In the genomic region with DNA sequence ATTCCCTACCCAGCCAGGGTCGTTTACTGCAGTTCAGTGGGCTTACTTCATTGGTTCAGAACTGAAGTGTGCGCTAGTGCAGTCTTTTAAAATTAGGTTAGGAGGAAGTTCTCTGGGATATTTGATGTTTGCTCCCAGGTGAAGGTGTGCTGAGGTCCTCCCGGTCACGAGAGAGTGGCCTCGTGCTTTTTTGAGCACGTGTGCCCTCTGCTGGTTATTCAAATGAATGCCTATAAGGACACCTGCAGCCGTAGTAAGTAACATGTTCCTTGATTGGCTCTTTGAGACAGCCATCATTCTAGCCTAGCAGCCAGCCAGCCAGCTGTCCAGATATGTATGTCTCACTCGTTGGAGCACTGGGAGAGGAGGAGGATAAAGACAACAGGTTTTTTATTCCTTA, we compare ENCODE assay signal across 9 mouse cellular contexts. TPM values are rescaled to one million over a fixed set of nuclear protein-coding genes. Genes with fewer than 3 reads are reported as not detected.
DNase-seq lines count a peak whose midpoint lies in the region; ATAC-seq and TF ChIP-seq lines count a peak whose summit lies in the region.
"Had no signal": no experiment of that assay in that cellular context is flagged by ENCODE, and none has a peak within 500 bp of the region (broad histone marks: within the 10 kb centered on the region; RNA-seq: fewer than 3 reads in every experiment).

No protein-coding gene starts in this region.

- H3K9ac ChIP-seq in heart, embryonic 11.5 days (ENCODE audit: low read depth, low read length) = no peak overlapping the region
- no peak overlapping the region for H3K9ac ChIP-seq in heart, embryonic 15.5 days
- no peak overlapping the region for H3K9ac ChIP-seq in stomach, postnatal 0 days (ENCODE audit: low read length)
- H3K9ac ChIP-seq: liver, embryonic 15.5 days had no signal

- no peaks in the 10 kb centered on the region for H3K36me3 ChIP-seq in heart, embryonic 11.5 days (ENCODE audit: control insufficient read depth, insufficient read depth, low read length)
- H3K36me3 ChIP-seq in heart, embryonic 15.5 days = no peaks in the 10 kb centered on the region
- H3K36me3 ChIP-seq in stomach, postnatal 0 days (ENCODE audit: control insufficient read depth, insufficient read depth, low read length) = no peaks in the 10 kb centered on the region
- H3K36me3 ChIP-seq: liver, embryonic 15.5 days had no signal

- DNase-seq in heart, adult 11 months = peak; percentile 92
- peak; percentile 86 for DNase-seq in MN1 (ENCODE audit: low spot score)
- peak; percentile 66 for DNase-seq in cerebellum, adult 9-10 months
- DNase-seq in kidney, postnatal 14 days = peak; percentile 70
- DNase-seq in stomach, postnatal 0 days (ENCODE audit: low spot score) = peak; percentile 74

- no peak overlapping the region for H3K4me3 ChIP-seq in heart, embryonic 11.5 days (ENCODE audit: low read depth, low read length)
- H3K4me3 ChIP-seq in heart, embryonic 15.5 days = no peak overlapping the region
- H3K4me3 ChIP-seq in stomach, postnatal 0 days (ENCODE audit: low read depth, low read length) = no peak overlapping the region
- H3K4me3 ChIP-seq: liver, embryonic 15.5 days had no signal

- peak; percentile 89 for TF ChIP-seq CTCF in stomach, postnatal 0 days (IDR thresholded peaks at IDR 0.05; ENCODE audit: low read depth)

- peaks cover 11% of the 10 kb centered on the region for H3K27me3 ChIP-seq in heart, embryonic 11.5 days (ENCODE audit: control insufficient read depth, insufficient read depth, low read length)
- H3K27me3 ChIP-seq in heart, embryonic 15.5 days = no peaks in the 10 kb centered on the region
- peaks cover 3% of the 10 kb centered on the region; the same call in 1 of the 2 replicates for H3K27me3 ChIP-seq in stomach, postnatal 0 days (ENCODE audit: control insufficient read depth, insufficient read depth, low read length)

- WGBS in heart, embryonic 11.5 days (ENCODE audit: insufficient replicate concordance) = 23% methylated on average over 8 of the region's 8 CpGs
- WGBS in heart, embryonic 15.5 days = 12% methylated on average over 8 of the region's 8 CpGs
- 13% methylated on average over 8 of the region's 8 CpGs for WGBS in stomach, postnatal 0 days

- TF ChIP-seq EP300 in stomach, postnatal 0 days (optimal IDR thresholded peaks at IDR 0.05) = no peak

- H3K4me1 ChIP-seq in heart, embryonic 11.5 days (ENCODE audit: control insufficient read depth, insufficient read depth, low read length) = peaks cover 3% of the 10 kb centered on the region
- H3K4me1 ChIP-seq in heart, embryonic 15.5 days (replicated peaks) = peaks cover 3% of the 10 kb centered on the region
- H3K4me1 ChIP-seq in stomach, postnatal 0 days (replicated peaks; ENCODE audit: control insufficient read depth, insufficient read depth) = no peaks in the 10 kb centered on the region
- H3K4me1 ChIP-seq: liver, embryonic 15.5 days had no signal

- ATAC-seq in heart, embryonic 11.5 days (replicated peaks; ENCODE audit: insufficient number of reproducible peaks, low FRiP score, low TSS enrichment) = no peak
- ATAC-seq in heart, embryonic 15.5 days (replicated peaks; ENCODE audit: insufficient number of reproducible peaks, insufficient read depth, low FRiP score, low read depth) = 0 out of 2 replicates have a peak, but pooled peaks have one; percentile 55
- ATAC-seq in megakaryocyte progenitor cell, adult 5-6 weeks (replicated peaks; ENCODE audit: poor library complexity) = peak; percentile 87
- ATAC-seq in stomach, postnatal 0 days (ENCODE audit: low FRiP score, low TSS enrichment) = peak; percentile 84

- no peak overlapping the region for H3K4me2 ChIP-seq in heart, embryonic 11.5 days
- no peak overlapping the region for H3K4me2 ChIP-seq in heart, embryonic 15.5 days
- H3K4me2 ChIP-seq in stomach, postnatal 0 days (replicated peaks; ENCODE audit: low read depth) = no peak overlapping the region
- H3K4me2 ChIP-seq: liver, embryonic 15.5 days had no signal

- H3K9me3 ChIP-seq in heart, embryonic 11.5 days (replicated peaks; ENCODE audit: control insufficient read depth, low read length) = no peaks in the 10 kb centered on the region
- H3K9me3 ChIP-seq in heart, embryonic 15.5 days (replicated peaks) = no peaks in the 10 kb centered on the region
- no peaks in the 10 kb centered on the region for H3K9me3 ChIP-seq in stomach, postnatal 0 days (ENCODE audit: control insufficient read depth, low read length)
- H3K9me3 ChIP-seq: liver, embryonic 15.5 days had no signal

- H3K27ac ChIP-seq in heart, embryonic 11.5 days (ENCODE audit: low read depth, low read length) = no peak overlapping the region
- no peak overlapping the region for H3K27ac ChIP-seq in heart, embryonic 15.5 days
- no peak overlapping the region for H3K27ac ChIP-seq in stomach, postnatal 0 days (replicated peaks)
- H3K27ac ChIP-seq: liver, embryonic 15.5 days had no signal

RNA-seq across cellular contexts. Expression of a gene that starts 27.0 kb away (rescaled TPM):
- 408 and 438 TPM in 2 replicates for polyA plus RNA-seq in heart, embryonic 11.5 days (2014; fragmentation: Nextera tagmentation; extraction: Ambion mirVana)
- 288 and 324 TPM in 2 replicates for polyA plus RNA-seq in heart, embryonic 15.5 days (2015; fragmentation: Nextera tagmentation; extraction: Ambion mirVana)
- 2,167 and 2,499 TPM in 2 replicates for total RNA-seq in megakaryocyte progenitor cell, adult 5-6 weeks (2015)
- 497 and 660 TPM in 2 replicates for total RNA-seq in megakaryocyte progenitor cell, adult 5-6 weeks (2017)
- polyA plus RNA-seq in stomach, postnatal 0 days (2015; fragmentation: Nextera tagmentation; extraction: Ambion mirVana) = 479 and 554 TPM in 2 replicates
